In the genomic region with DNA sequence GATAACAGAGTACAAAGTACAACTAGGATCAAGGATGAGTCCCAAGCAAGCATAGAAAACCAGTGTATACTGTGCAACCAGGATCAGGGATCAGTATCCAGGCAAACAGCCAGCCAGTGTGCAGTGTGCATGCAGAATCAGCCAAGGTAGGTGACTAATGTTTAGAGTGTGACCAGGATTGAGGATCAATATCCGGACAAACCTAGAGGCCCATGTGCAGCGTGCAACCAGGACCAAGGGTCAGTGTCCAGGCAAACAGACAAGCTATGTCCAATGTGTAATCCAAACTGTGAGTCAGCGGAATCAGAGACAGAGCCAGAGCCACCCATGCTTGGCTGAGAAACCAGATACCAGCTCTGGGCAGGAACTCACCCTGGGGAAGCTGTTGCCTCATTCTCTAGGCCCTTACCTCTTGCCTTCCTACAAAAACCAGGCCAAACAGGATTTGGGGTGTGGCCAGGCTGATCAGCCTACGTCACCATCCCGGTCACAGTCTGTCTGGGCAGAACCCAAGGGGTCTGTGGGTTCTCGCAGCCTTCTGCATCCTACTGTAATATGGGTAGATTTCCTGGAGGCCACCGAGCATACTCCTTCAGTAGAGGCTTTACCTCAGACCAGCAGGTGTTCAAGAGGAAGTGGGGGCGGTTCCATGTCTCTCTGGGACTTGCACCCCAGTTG, we compare ENCODE assay signal across 9 mouse cellular contexts. TPM values are rescaled to one million over a fixed set of nuclear protein-coding genes. Genes with fewer than 3 reads are reported as not detected.
DNase-seq lines count a peak whose midpoint lies in the region; ATAC-seq lines count a peak whose summit lies in the region.
"Had no signal": no experiment of that assay in that cellular context is flagged by ENCODE, and none has a peak within 500 bp of the region (broad histone marks: within the 10 kb centered on the region; RNA-seq: fewer than 3 reads in every experiment).

No protein-coding gene starts in this region.

- H3K9me3 ChIP-seq in hindbrain, embryonic 10.5 days = no peaks in the 10 kb centered on the region
- 0 out of 2 replicates have a peak, but pooled peaks cover 5% of the 10 kb centered on the region for H3K9me3 ChIP-seq in hindbrain, embryonic 16.5 days (ENCODE audit: control insufficient read depth, low read length)
- H3K9me3 ChIP-seq in kidney, embryonic 15.5 days (replicated peaks) = no peaks in the 10 kb centered on the region
- H3K9me3 ChIP-seq in hindbrain, embryonic 11.5 days (ENCODE audit: control insufficient read depth, low read length) = no peaks in the 10 kb centered on the region
- H3K9me3 ChIP-seq: heart, embryonic 15.5 days had no signal

- peaks cover 31% of the 10 kb centered on the region for H3K4me1 ChIP-seq in hindbrain, embryonic 10.5 days (replicated peaks)
- H3K4me1 ChIP-seq in hindbrain, embryonic 16.5 days (ENCODE audit: control insufficient read depth, insufficient read depth, low read depth, low read length) = no peaks in the 10 kb centered on the region
- peaks cover 69% of the 10 kb centered on the region for H3K4me1 ChIP-seq in kidney, embryonic 15.5 days
- no peaks in the 10 kb centered on the region for H3K4me1 ChIP-seq in hindbrain, embryonic 11.5 days (replicated peaks; ENCODE audit: control insufficient read depth, insufficient read depth, low read length)

- DNase-seq in hindbrain, embryonic 10.5 days (ENCODE audit: low spot score) = no peak
- peak; percentile 88 for DNase-seq in gonadal fat pad, adult 2 months (ENCODE audit: low read depth)
- peak; percentile 62 for DNase-seq in lung, postnatal 25 days (ENCODE audit: low spot score)
- DNase-seq in hindbrain, embryonic 11.5 days (ENCODE audit: low spot score) = no peak
- no peak for DNase-seq in cerebellum, adult 8-10 months

- no peak overlapping the region for H3K9ac ChIP-seq in hindbrain, embryonic 16.5 days (ENCODE audit: low read depth, low read length)
- no peak overlapping the region for H3K9ac ChIP-seq in kidney, embryonic 15.5 days
- no peak overlapping the region for H3K9ac ChIP-seq in hindbrain, embryonic 11.5 days (ENCODE audit: low read depth, low read length)
- H3K9ac ChIP-seq: heart, embryonic 15.5 days had no signal

- H3K4me2 ChIP-seq in hindbrain, embryonic 16.5 days (ENCODE audit: low read length) = no peak overlapping the region
- H3K4me2 ChIP-seq in kidney, embryonic 15.5 days = no peak overlapping the region
- no peak overlapping the region for H3K4me2 ChIP-seq in hindbrain, embryonic 11.5 days (replicated peaks; ENCODE audit: low read depth, low read length)
- H3K4me2 ChIP-seq: heart, embryonic 15.5 days had no signal

- no peaks in the 10 kb centered on the region for H3K36me3 ChIP-seq in hindbrain, embryonic 10.5 days
- no peaks in the 10 kb centered on the region for H3K36me3 ChIP-seq in hindbrain, embryonic 16.5 days (ENCODE audit: control insufficient read depth, insufficient read depth, low read length)
- no peaks in the 10 kb centered on the region for H3K36me3 ChIP-seq in kidney, embryonic 15.5 days
- H3K36me3 ChIP-seq in hindbrain, embryonic 11.5 days (ENCODE audit: control insufficient read depth, insufficient read depth, low read length) = no peaks in the 10 kb centered on the region
- H3K36me3 ChIP-seq: heart, embryonic 15.5 days had no signal

- no peak overlapping the region for H3K4me3 ChIP-seq in hindbrain, embryonic 10.5 days
- no peak overlapping the region for H3K4me3 ChIP-seq in hindbrain, embryonic 16.5 days (ENCODE audit: low read length)
- H3K4me3 ChIP-seq in kidney, embryonic 15.5 days (replicated peaks) = no peak overlapping the region
- H3K4me3 ChIP-seq in hindbrain, embryonic 11.5 days (ENCODE audit: low read depth, low read length) = no peak overlapping the region
- H3K4me3 ChIP-seq: heart, embryonic 15.5 days had no signal

- ATAC-seq in hindbrain, embryonic 16.5 days = no peak
- peak; percentile 40 for ATAC-seq in kidney, embryonic 15.5 days (replicated peaks; ENCODE audit: low FRiP score)
- ATAC-seq in hindbrain, embryonic 11.5 days (ENCODE audit: low FRiP score) = no peak
- ATAC-seq in megakaryocyte-erythroid progenitor cell, adult 5-6 weeks (replicated peaks; ENCODE audit: low FRiP score, low TSS enrichment, poor library complexity, severe bottlenecking) = no peak

- WGBS in hindbrain, embryonic 10.5 days = 84% methylated on average over 8 of the region's 8 CpGs
- 86% methylated on average over 8 of the region's 8 CpGs for WGBS in hindbrain, embryonic 16.5 days
- WGBS in kidney, embryonic 15.5 days = 59% methylated on average over 8 of the region's 8 CpGs
- 82% methylated on average over 8 of the region's 8 CpGs for WGBS in hindbrain, embryonic 11.5 days

- H3K27ac ChIP-seq in hindbrain, embryonic 10.5 days = peak overlapping the region; percentile 24; the same call in 1 of the 2 replicates
- no peak overlapping the region for H3K27ac ChIP-seq in hindbrain, embryonic 16.5 days (ENCODE audit: low read depth, low read length)
- H3K27ac ChIP-seq in kidney, embryonic 15.5 days = peak overlapping the region; percentile 92
- no peak overlapping the region for H3K27ac ChIP-seq in hindbrain, embryonic 11.5 days (ENCODE audit: low read depth, low read length)
- H3K27ac ChIP-seq: heart, embryonic 15.5 days had no signal

- H3K27me3 ChIP-seq in hindbrain, embryonic 10.5 days (ENCODE audit: insufficient read depth, poor library complexity, severe bottlenecking) = peaks cover 3% of the 10 kb centered on the region; the same call in 1 of the 2 replicates
- H3K27me3 ChIP-seq in hindbrain, embryonic 16.5 days (replicated peaks; ENCODE audit: control insufficient read depth, insufficient read depth, low read length) = no peaks in the 10 kb centered on the region
- H3K27me3 ChIP-seq in kidney, embryonic 15.5 days = no peaks in the 10 kb centered on the region
- peaks cover 2% of the 10 kb centered on the region; the same call in 1 of the 2 replicates for H3K27me3 ChIP-seq in hindbrain, embryonic 11.5 days (ENCODE audit: control insufficient read depth, insufficient read depth, low read length)
- H3K27me3 ChIP-seq: heart, embryonic 15.5 days had no signal

RNA-seq across cellular contexts. Expression of gene Irf2bp2, which starts 20.4 kb away (rescaled TPM):
- 3.3 and 4.3 TPM in 2 replicates for polyA plus RNA-seq in hindbrain, embryonic 10.5 days (2016; fragmentation: Nextera tagmentation; extraction: Ambion mirVana)
- 8.0 and 8.2 TPM in 2 replicates for polyA plus RNA-seq in hindbrain, embryonic 16.5 days (2015; fragmentation: Nextera tagmentation; extraction: Ambion mirVana)
- polyA plus RNA-seq in gonadal fat pad, adult 2 months (2012; rRNA removed) = 27.2 and 44.0 TPM in 2 replicates
- 12.3 and 13.3 TPM in 2 replicates for polyA plus RNA-seq in kidney, embryonic 15.5 days (2015; fragmentation: Nextera tagmentation; extraction: Ambion mirVana)
- polyA plus RNA-seq in hindbrain, embryonic 11.5 days (2014; fragmentation: Nextera tagmentation; extraction: Ambion mirVana) = 4.8 and 5.5 TPM in 2 replicates
- 45.8 and 54.3 TPM in 2 replicates for total RNA-seq in megakaryocyte-erythroid progenitor cell, adult 5-6 weeks (2014; fragmentation: Nextera tagmentation)
- 44.1 and 56.8 TPM in 2 replicates for total RNA-seq in megakaryocyte-erythroid progenitor cell, adult 5-6 weeks (2017)

Comparison
In these comparisons a context has a peak if more than half of its experiments do, and no peak if none do; other contexts are left out.
1. H3K27ac ChIP-seq: peak in hindbrain, embryonic 10.5 days (single experiment) and kidney, embryonic 15.5 days (single experiment); none in hindbrain, embryonic 16.5 days (single experiment) and hindbrain, embryonic 11.5 days (single experiment).
2. DNase-seq: peak in gonadal fat pad, adult 2 months (single experiment) and lung, postnatal 25 days (single experiment); none in hindbrain, embryonic 10.5 days (single experiment), hindbrain, embryonic 11.5 days (single experiment) and cerebellum, adult 8-10 months (single experiment).